Mouse (Mus musculus): ENCODE results near the gene Mef2c.

The Mef2c gene

GRCm38 (mm10) chr13:83607883-83608581 lies 104.2 kb downstream of the Mef2c start:
- in situ Hi-C loops (cut with MboI, MseI) = loop anchor here in 1 of 2 experiments (5.0 kb wide), 1 partner anchor 36 kb away; no protein-coding TSS in a partner anchor

GRCm38 (mm10) chr13:83608851-83609516 lies 105.2 kb downstream of the Mef2c start:
- in situ Hi-C loops (cut with MboI, MseI) = loop anchor here in 1 of 2 experiments (5.0 kb wide), 1 partner anchor 37 kb away; no protein-coding TSS in a partner anchor

- in situ Hi-C loops (cut with MboI, MseI) = loop anchor here in 1 of 2 experiments (5.0 kb wide), 1 partner anchor 37 kb away; no protein-coding TSS in a partner anchor
These were observed 105.7 kb downstream of the Mef2c start for GRCm38 (mm10) chr13:83609517-83609878.

GRCm38 (mm10) chr13:83610124-83610523 lies 106.3 kb downstream of the Mef2c start:
- in situ Hi-C loops (cut with MboI, MseI) = no loop called here

- in situ Hi-C loops (cut with MboI, MseI) = no loop called here
These were observed 108.4 kb downstream of the Mef2c start for GRCm38 (mm10) chr13:83612195-83612594.

- in situ Hi-C loops (cut with MboI, MseI) = no loop called here
These were observed 112.0 kb downstream of the Mef2c start for GRCm38 (mm10) chr13:83615875-83616274.

GRCm38 (mm10) chr13:83624651-83625050 lies 120.8 kb downstream of the Mef2c start:
- in situ Hi-C loops (cut with MboI, MseI) = no loop called here

GRCm38 (mm10) chr13:83627429-83627828 lies 123.6 kb downstream of the Mef2c start:
- in situ Hi-C loops (cut with MboI, MseI) = no loop called here

GRCm38 (mm10) chr13:83628139-83628538 lies 124.3 kb downstream of the Mef2c start:
- in situ Hi-C loops (cut with MboI, MseI) = no loop called here

- in situ Hi-C loops (cut with MboI, MseI) = no loop called here
These were observed 129.3 kb downstream of the Mef2c start for GRCm38 (mm10) chr13:83633155-83633554.

GRCm38 (mm10) chr13:83635218-83635617 lies 131.4 kb downstream of the Mef2c start:
- in situ Hi-C loops (cut with MboI, MseI) = no loop called here

GRCm38 (mm10) chr13:83637666-83638065 lies 133.8 kb downstream of the Mef2c start:
- in situ Hi-C loops (cut with MboI, MseI) = no loop called here

- in situ Hi-C loops (cut with MboI, MseI) = no loop called here
These were observed 134.9 kb downstream of the Mef2c start for GRCm38 (mm10) chr13:83638735-83639134.

GRCm38 (mm10) chr13:83649051-83649450 lies 145.2 kb downstream of the Mef2c start:
- in situ Hi-C loops (cut with MboI, MseI) = no loop called here

GRCm38 (mm10) chr13:83649795-83650476 lies 146.1 kb downstream of the Mef2c start:
- in situ Hi-C loops (cut with MboI, MseI) = loop anchor here (10.0 to 25.0 kb wide), 4 partner anchors 295 to 1705 kb away; no protein-coding TSS in a partner anchor

GRCm38 (mm10) chr13:83650807-83651206 lies 147.0 kb downstream of the Mef2c start:
- in situ Hi-C loops (cut with MboI, MseI) = loop anchor here (10.0 to 25.0 kb wide), 4 partner anchors 296 to 1706 kb away; no protein-coding TSS in a partner anchor

GRCm38 (mm10) chr13:83651941-83652548 lies 148.2 kb downstream of the Mef2c start:
- in situ Hi-C loops (cut with MboI, MseI) = loop anchor here (10.0 to 25.0 kb wide), 4 partner anchors 297 to 1707 kb away; no protein-coding TSS in a partner anchor

- in situ Hi-C loops (cut with MboI, MseI) = loop anchor here (10.0 to 25.0 kb wide), 4 partner anchors 298 to 1708 kb away; no protein-coding TSS in a partner anchor
These were observed 148.7 kb downstream of the Mef2c start for GRCm38 (mm10) chr13:83652560-83652959.

- in situ Hi-C loops (cut with MboI, MseI) = loop anchor here (5.0 to 25.0 kb wide), 5 partner anchors 300 to 1713 kb away; no protein-coding TSS in a partner anchor
These were observed 151.3 kb downstream of the Mef2c start for GRCm38 (mm10) chr13:83654889-83655769.

GRCm38 (mm10) chr13:83656094-83656493 lies 152.3 kb downstream of the Mef2c start:
- in situ Hi-C loops (cut with MboI, MseI) = loop anchor here (5.0 to 25.0 kb wide), 5 partner anchors 301 to 1714 kb away; no protein-coding TSS in a partner anchor
